Mouse (Mus musculus): Measurements from ENCODE around the gene D1Ertd622e.

DNA sequence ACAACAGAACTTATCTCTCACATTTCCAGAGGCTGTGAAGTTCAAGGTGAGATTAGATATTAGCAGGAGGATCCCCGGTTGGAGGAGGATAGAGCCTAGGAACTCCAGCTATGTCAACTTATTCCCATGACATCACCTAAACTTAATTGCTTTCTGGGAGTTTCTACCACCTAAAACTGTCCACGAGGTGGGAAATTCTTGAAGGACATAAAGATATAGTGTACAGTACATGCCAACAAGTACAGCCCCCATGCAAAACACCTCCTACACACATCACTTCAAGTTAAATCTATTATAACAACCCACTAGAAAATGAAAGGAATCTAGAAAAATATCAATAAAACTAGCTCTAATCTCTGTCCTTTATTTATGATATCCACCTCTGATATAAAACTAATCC lies 61.5 kb downstream of the D1Ertd622e start:
- no peak for TF ChIP-seq CTCF (IDR thresholded peaks at IDR 0.05; ENCODE audit: control insufficient read depth, insufficient read depth, low read length)
- no peak for TF ChIP-seq POLR2A (IDR thresholded peaks at IDR 0.05; ENCODE audit: borderline replicate concordance, control insufficient read depth, low read depth, low read length)

All from bone marrow, adult 2 months (tissue).